Mouse (Mus musculus) lung, embryonic 14.5 days (tissue): ENCODE measurements at regions not wholly inside any gene's neighbourhood (a gene's known extent, or its start where the extent isn't known, plus 50 kb on each side); places are given as distances from the start of the nearest gene placed in this dataset.

Experiments
- ATAC-seq: fragments of 200-750 bp; cut with Nextera tagmentation; 2 replicates; pipeline ENCODE4 v1.8.0; 2017; ENCODE audit warnings: mild to moderate bottlenecking, moderate TSS enrichment, moderate library complexity; ENCODE audit not compliant: insufficient read depth
- DNase-seq: peaks from one replicate; pipeline ENCODE4 v3.0.0-alpha.2; 2015
- H3K27ac ChIP-seq: fragments of 300-500 bp; sonication (generic); 2 replicates; pipeline ENCODE4 v1.5.1; 2014; ENCODE audit warnings: low read depth, mild to moderate bottlenecking, moderate library complexity
- H3K27me3 ChIP-seq: fragments of 300-500 bp; sonication (generic); 2 replicates; pipeline ENCODE4 v1.6.1; 2014; ENCODE audit warnings: low read length, control low read depth; ENCODE audit not compliant: insufficient read depth
- H3K36me3 ChIP-seq: fragments of 300-500 bp; sonication (generic); 2 replicates; pipeline ENCODE4 v1.6.1; 2014; ENCODE audit warnings: control low read depth; ENCODE audit not compliant: insufficient read depth
- H3K4me1 ChIP-seq: fragments of 300-500 bp; sonication (generic); 2 replicates; pipeline ENCODE4 v1.6.1; 2014; ENCODE audit warnings: antibody characterized with exemption, control low read depth; ENCODE audit not compliant: insufficient read depth
- H3K4me2 ChIP-seq: fragments of 300-500 bp; sonication (generic); 2 replicates; pipeline ENCODE4 v1.6.1; 2014; ENCODE audit warnings: mild to moderate bottlenecking
- H3K4me3 ChIP-seq: fragments of 300-500 bp; sonication (generic); 2 replicates; pipeline ENCODE4 v1.5.1; 2014; ENCODE audit warnings: low read depth, low read length
- H3K9ac ChIP-seq: fragments of 300-500 bp; sonication (generic); 2 replicates; pipeline ENCODE4 v1.6.1; 2014
- H3K9me3 ChIP-seq: fragments of 300-500 bp; sonication (generic); 2 replicates; pipeline ENCODE4 v1.6.1; 2016; ENCODE audit warnings: low read depth, low read length, control low read depth
- CTCF ChIP-seq: IDR thresholded peaks from 2 replicates; pipeline ENCODE4 v1.5.1; 2016; ENCODE audit warnings: antibody characterized with exemption, low read depth
- WGBS: fragments of 180-500 bp; shearing (Covaris S2); extraction: QIAGEN DNeasy Blood & Tissue Kit; methylation state at CpG from one replicate; pipeline ENCODE4 v1.1.7; 2014; 5-methylcytosine and 5-hydroxymethylcytosine counted together

GRCm38 (mm10) chr15:10838584-10839288, 113.4 kb upstream of the C1qtnf3 start:
- Histone ChIP-seq H3K36me3 (no peaks in the 10 kb centered on the region), H3K9ac (no peak overlapping the region), H3K9me3 (no peaks in the 10 kb centered on the region), H3K27me3 (no peaks in the 10 kb centered on the region), H3K27ac (no peak overlapping the region), H3K4me1 (peaks cover 5% of the 10 kb centered on the region; the same call in 1 of the 2 replicates), H3K4me2 (no peak overlapping the region), H3K4me3 (no peak overlapping the region)
- TF ChIP-seq CTCF: no peak
- DNase-seq: no peak
- ATAC-seq: no peak
- 87% methylated on average over 1 of the region's 1 CpGs for WGBS

GRCm38 (mm10) chr15:10840621-10841034, 111.5 kb upstream of the C1qtnf3 start:
- H3K4me1 ChIP-seq: no peaks in the 10 kb centered on the region
- H3K27me3 ChIP-seq: no peaks in the 10 kb centered on the region
- peak; percentile 73; the same call in 1 of the 2 replicates for ATAC-seq
- TF ChIP-seq CTCF: no peak
- no peak overlapping the region for H3K9ac ChIP-seq
- H3K4me2 ChIP-seq: no peak overlapping the region
- DNase-seq: peak; percentile 56
- no peak overlapping the region for H3K27ac ChIP-seq
- WGBS: 57% methylated on average over 4 of the region's 4 CpGs
- H3K9me3 ChIP-seq: no peaks in the 10 kb centered on the region
- H3K4me3 ChIP-seq: no peak overlapping the region
- no peaks in the 10 kb centered on the region for H3K36me3 ChIP-seq

- no peaks in the 10 kb centered on the region for H3K27me3 ChIP-seq
These were observed 109.0 kb upstream of the C1qtnf3 start for GRCm38 (mm10) chr15:10843060-10843695.

GRCm38 (mm10) chr15:10846722-10847121, 105.4 kb upstream of the C1qtnf3 start:
- no peak for TF ChIP-seq CTCF
- no peaks in the 10 kb centered on the region for H3K4me1 ChIP-seq
- H3K9ac ChIP-seq: no peak overlapping the region
- H3K36me3 ChIP-seq: no peaks in the 10 kb centered on the region
- no peaks in the 10 kb centered on the region for H3K27me3 ChIP-seq
- DNase-seq (no peak), ATAC-seq (no peak)
- WGBS: 92% methylated on average over 4 of the region's 4 CpGs
- H3K4me3 ChIP-seq: no peak overlapping the region
- H3K4me2 ChIP-seq: no peak overlapping the region
- no peak overlapping the region for H3K27ac ChIP-seq
- H3K9me3 ChIP-seq: no peaks in the 10 kb centered on the region

More at GRCm38 (mm10) chr15:10843060-10843695, 109.0 kb upstream of the C1qtnf3 start:
- DNase-seq (no peak), ATAC-seq (no peak)
- H3K4me1 ChIP-seq: no peaks in the 10 kb centered on the region
- H3K4me2 ChIP-seq: no peak overlapping the region
- no peak overlapping the region for H3K27ac ChIP-seq
- no peaks in the 10 kb centered on the region for H3K9me3 ChIP-seq
- TF ChIP-seq CTCF: no peak
- H3K36me3 ChIP-seq: no peaks in the 10 kb centered on the region
- H3K9ac ChIP-seq: no peak overlapping the region
- 32% methylated on average over 3 of the region's 3 CpGs for WGBS
- H3K4me3 ChIP-seq: no peak overlapping the region

- H3K27me3 ChIP-seq: no peaks in the 10 kb centered on the region
- H3K27ac ChIP-seq: no peak overlapping the region
- H3K36me3 ChIP-seq: no peaks in the 10 kb centered on the region
- ATAC-seq (peak; percentile 26; the same call in 1 of the 2 replicates), DNase-seq (peak; percentile 68)
- TF ChIP-seq CTCF: no peak
- H3K4me3 ChIP-seq: no peak overlapping the region
- H3K9me3 ChIP-seq: no peaks in the 10 kb centered on the region
- 74% methylated on average over 7 of the region's 7 CpGs for WGBS
- no peak overlapping the region for H3K9ac ChIP-seq
- H3K4me1 ChIP-seq: no peaks in the 10 kb centered on the region
- H3K4me2 ChIP-seq: no peak overlapping the region
These were observed 87.9 kb upstream of the C1qtnf3 start for GRCm38 (mm10) chr15:10864004-10864775.

GRCm38 (mm10) chr15:10865109-10865508, 87.0 kb upstream of the C1qtnf3 start:
- no peaks in the 10 kb centered on the region for H3K4me1 ChIP-seq
- H3K9me3 ChIP-seq: no peaks in the 10 kb centered on the region
- no peaks in the 10 kb centered on the region for H3K36me3 ChIP-seq
- peak; percentile 8 for DNase-seq
- no peak for ATAC-seq
- H3K9ac ChIP-seq: no peak overlapping the region
- TF ChIP-seq CTCF: no peak
- 57% methylated on average over 5 of the region's 5 CpGs for WGBS
- H3K27me3 ChIP-seq: no peaks in the 10 kb centered on the region
- H3K4me3 ChIP-seq: no peak overlapping the region
- H3K4me2 ChIP-seq: no peak overlapping the region
- H3K27ac ChIP-seq: no peak overlapping the region

- Histone ChIP-seq H3K36me3 (no peaks in the 10 kb centered on the region), H3K4me2 (no peak overlapping the region), H3K4me1 (0 out of 2 replicates have a peak, but pooled peaks cover 3% of the 10 kb centered on the region), H3K9ac (no peak overlapping the region), H3K27ac (no peak overlapping the region; the same call in 1 of the 2 replicates), H3K9me3 (no peaks in the 10 kb centered on the region), H3K27me3 (no peaks in the 10 kb centered on the region), H3K4me3 (no peak overlapping the region)
- DNase-seq (peak; percentile 22), ATAC-seq (no peak)
- 57% methylated on average over 5 of the region's 5 CpGs for WGBS
- TF ChIP-seq CTCF: no peak
These were observed 85.3 kb upstream of the C1qtnf3 start for GRCm38 (mm10) chr15:10866794-10867193.
